Mouse (Mus musculus): ENCODE measurements around the gene Gm14443.

Gm14443 gene

DNA sequence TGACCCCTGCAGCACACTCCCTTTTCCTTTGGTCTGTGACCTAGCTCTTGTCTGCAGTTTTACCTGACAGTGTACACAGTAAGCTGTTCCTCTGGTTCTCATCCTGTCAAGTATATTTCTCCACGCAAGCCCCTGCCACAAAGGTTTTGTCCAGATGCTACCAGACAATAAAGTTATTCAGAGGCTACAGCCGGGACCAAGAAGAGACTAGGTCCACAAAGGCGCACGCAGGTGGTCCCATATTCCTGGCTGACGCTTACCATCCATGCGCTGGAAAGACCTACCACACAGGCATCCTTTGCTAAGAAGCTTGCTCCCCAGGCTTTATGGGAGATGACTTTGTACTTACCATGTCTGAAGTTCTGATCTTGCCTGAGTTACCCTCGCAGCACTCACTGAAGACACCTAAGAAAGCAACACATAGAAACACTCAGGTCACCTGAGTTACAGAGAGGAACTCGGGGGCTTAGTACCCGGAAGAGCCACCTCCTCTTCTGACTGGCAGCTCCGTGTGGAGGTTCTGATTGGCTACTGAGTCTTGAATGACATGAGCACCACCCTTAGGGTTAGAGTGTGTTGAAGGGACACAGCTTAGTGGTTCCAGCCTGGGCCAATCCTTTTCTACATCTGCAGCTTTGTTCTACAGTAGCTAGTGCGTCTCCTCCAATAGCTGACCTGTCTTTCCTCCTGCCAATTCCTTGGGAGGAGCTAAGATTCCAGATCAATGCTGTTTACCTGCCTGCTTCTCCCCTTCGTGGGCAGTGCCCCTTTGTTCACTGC lies at the start of gene Gm14443:
Gene Gm14443, minus strand, starts transcription at position 471 of the 780 bp plus-strand sequence.
- WGBS, result 80% methylated on average over 12 of the region's 12 CpGs

- no CpG with 5 or more reads among the region's 7 CpGs for WGBS
These were observed 31.1 kb upstream of the Gm14443 start, which contains the start of gene Gm14391 for GRCm38 (mm10) chr2:175206732-175207131. Gene Gm14391, minus strand, starts transcription at chr2:175206917.

GRCm38 (mm10) chr2:175179008-175179407 lies 3.3 kb upstream of the Gm14443 start:
- WGBS, result 67% methylated on average over 1 of the region's 1 CpGs

DNA sequence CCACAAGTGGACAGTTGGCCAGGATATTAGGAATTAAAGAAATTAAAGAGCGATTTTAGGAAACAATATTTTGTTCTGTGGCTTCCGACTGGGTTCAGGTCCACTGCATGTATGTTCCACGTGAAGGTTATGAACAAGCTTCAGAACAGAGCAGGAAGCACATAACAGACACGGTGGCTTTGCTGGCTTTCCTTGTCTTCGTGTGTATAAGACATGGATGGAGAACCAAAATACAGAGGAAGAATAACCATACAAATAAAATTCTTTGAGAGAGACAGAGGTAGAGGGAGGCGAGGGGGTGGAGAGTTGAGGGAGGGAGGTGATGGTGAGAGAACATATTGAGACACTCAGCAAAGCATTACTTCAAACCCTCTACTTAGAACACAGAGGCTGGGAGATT lies 641 bp upstream of the Gm14443 start:
- WGBS, result 81% methylated on average over 6 of the region's 6 CpGs

DNA sequence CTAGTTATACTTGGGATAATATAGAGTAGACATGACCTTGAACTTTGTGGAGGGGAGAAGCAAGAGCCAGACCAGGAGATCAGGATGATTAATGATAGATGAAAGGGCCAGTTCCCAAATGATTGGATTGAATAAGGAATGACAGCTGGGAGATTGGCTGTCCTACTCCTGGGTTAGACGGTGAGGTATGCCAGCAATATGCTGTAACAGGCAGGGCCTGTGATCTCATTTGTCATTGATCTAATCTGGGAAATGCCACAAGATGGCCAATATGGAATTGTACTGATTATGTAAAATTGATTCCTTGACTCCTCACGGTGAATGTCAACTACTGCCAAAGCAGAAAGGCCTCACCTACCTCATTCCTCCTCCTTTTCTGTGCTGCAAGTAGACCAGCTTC lies 1.6 kb downstream of the Gm14443 start:
- 83% methylated on average over 2 of the region's 2 CpGs for WGBS

GRCm38 (mm10) chr2:175172906-175173595 lies 2.6 kb downstream of the Gm14443 start:
- 83% methylated on average over 3 of the region's 3 CpGs for WGBS

GRCm38 (mm10) chr2:175172123-175172522 lies 3.5 kb downstream of the Gm14443 start:
- WGBS, result 85% methylated on average over 3 of the region's 3 CpGs

DNA sequence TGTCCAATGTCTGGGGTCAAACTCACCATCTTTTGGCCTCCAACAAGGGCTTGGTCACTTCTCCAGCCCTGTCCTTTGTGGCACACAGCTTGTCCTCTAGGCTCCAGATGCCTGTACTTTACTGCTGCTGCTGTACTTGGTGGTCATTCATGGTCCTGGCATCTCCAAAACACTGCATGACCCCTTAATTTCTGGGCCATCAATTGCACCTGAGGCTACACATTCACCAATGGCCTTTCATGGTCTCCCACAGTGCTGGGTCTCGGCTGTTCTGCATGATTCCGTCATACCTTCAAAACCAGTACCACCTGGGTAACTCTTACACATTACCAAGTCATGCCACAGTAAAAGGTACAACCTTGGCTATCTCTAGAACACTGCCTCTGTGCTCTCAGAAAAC lies 8.8 kb downstream of the Gm14443 start:
- 76% methylated on average over 2 of the region's 2 CpGs for WGBS

DNA sequence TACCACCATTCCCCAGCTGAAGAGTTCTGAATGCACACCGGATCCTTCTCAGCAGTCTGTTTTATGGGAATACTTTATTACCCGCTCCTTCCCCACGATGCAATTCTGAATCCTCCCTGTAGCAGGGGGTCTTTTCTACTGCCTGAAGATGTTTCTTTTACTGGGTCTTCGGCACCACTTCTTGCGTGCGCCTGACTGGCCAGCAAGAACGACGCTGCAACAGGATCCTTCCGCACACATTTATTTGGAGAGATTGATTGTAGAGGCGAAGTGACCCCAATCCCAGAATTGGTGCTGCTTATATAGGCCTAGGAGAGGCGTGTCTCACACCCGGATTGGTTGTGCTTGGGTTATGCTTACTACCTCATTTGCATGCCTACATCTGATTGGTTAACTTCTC lies 10.6 kb downstream of the Gm14443 start:
- WGBS, result 96% methylated on average over 12 of the region's 12 CpGs

- 96% methylated on average over 4 of the region's 4 CpGs for WGBS
These were observed 14.2 kb downstream of the Gm14443 start for GRCm38 (mm10) chr2:175161438-175161837.

- 81% methylated on average over 3 of the region's 3 CpGs for WGBS
These were observed 17.0 kb downstream of the Gm14443 start for GRCm38 (mm10) chr2:175158642-175159041.

GRCm38 (mm10) chr2:175156696-175157095 lies 19.0 kb downstream of the Gm14443 start:
- 91% methylated on average over 13 of the region's 13 CpGs for WGBS

DNA sequence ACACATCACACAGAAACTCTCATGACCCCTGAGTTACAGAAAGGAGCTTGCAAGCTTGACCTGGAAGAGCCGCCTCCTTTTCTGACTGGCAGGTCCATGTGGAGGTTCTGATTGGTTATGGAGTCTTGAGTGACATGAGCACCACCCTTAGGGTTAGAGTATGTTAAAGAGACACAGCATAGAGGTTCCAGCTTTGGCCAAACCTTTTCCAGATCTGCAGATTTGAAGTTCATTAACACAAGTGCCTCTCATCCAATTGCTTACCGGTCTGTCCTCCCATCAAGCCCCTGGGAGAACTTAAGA lies 33.7 kb downstream of the Gm14443 start, which contains the start of gene Gm14399:
Gene Gm14399, minus strand, starts transcription at position 20 of the 303 bp plus-strand sequence.
- 6% methylated on average over 1 of the region's 2 CpGs for WGBS

GRCm38 (mm10) chr2:175141118-175141992 lies 34.3 kb downstream of the Gm14443 start:
- WGBS, result 4% methylated on average over 25 of the region's 25 CpGs

Measured in cerebral cortex, adult 2 months (tissue).